Mouse (Mus musculus) telencephalon, adult 2 months (tissue): ENCODE results near the gene Rabl6.

Experiments
- DNase-seq: peaks from one replicate; pipeline ENCODE4 v3.0.0-alpha.2; 2011; ENCODE audit warnings: low read depth, low spot score

Gene Rabl6

GRCm38 (mm10) chr2:25545996-25546810 lies 62.1 kb downstream of the Rabl6 start:
- DNase-seq: no peak

GRCm38 (mm10) chr2:25541644-25542367 lies 66.5 kb downstream of the Rabl6 start:
- no peak for DNase-seq

- DNase-seq: no peak
Measured at GRCm38 (mm10) chr2:25540541-25540948, 67.8 kb downstream of the Rabl6 start.

GRCm38 (mm10) chr2:25536531-25536930 lies 71.8 kb downstream of the Rabl6 start:
- no peak for DNase-seq

GRCm38 (mm10) chr2:25534866-25535182 lies 73.5 kb downstream of the Rabl6 start:
- DNase-seq: no peak

- DNase-seq: no peak
Measured at GRCm38 (mm10) chr2:25534178-25534865, 74.0 kb downstream of the Rabl6 start.

- no peak for DNase-seq
Measured at GRCm38 (mm10) chr2:25533707-25534106, 74.6 kb downstream of the Rabl6 start.
